Mouse (Mus musculus) erythroid progenitor cell, adult 5-6 weeks (primary cell): Measurements from ENCODE around the gene Capn11. TPM values are rescaled to one million over a fixed set of nuclear protein-coding genes. Genes with fewer than 3 reads are reported as not detected.
"Not testable (repeated sequence)": the region's sequence is repeated elsewhere in the genome, so short reads cannot be mapped to it uniquely, and the experiment has no call there.

Experiments
- ATAC-seq: replicated peaks from 2 replicates; pipeline ENCODE4 v1.8.0; 2016; ENCODE audit warnings: moderate number of reproducible peaks, mild to moderate bottlenecking, moderate TSS enrichment, inconsistent platforms; ENCODE audit not compliant: poor library complexity, low FRiP score, severe bottlenecking
- total RNA-seq, 2 experiments: library from RNA; stranded (forward) in 1 of 2; stranded (reverse) in 1 of 2; fragments of 150-400 nt in 1 of 2; fragments of 186-747, 209-891 nt in 1 of 2; gene quantifications; 2 replicates each; pipeline versions ENCODE4 v1.2.3 to v1.2.4; 2015 to 2017; ENCODE audit warnings: low replicate concordance in 2 of 2

The Capn11 gene
- total RNA-seq, 2 experiments from 2014 or later = 0.23 TPM; not detected in 1

- ATAC-seq = no peak
Measured at GRCm38 (mm10) chr17:45631940-45632339, 27.2 kb downstream of the Capn11 start.

GRCm38 (mm10) chr17:45630992-45631391 is 28.1 kb downstream of the Capn11 start:
- no peak for ATAC-seq

- no peak for ATAC-seq
Measured at GRCm38 (mm10) chr17:45629861-45630694, 29.0 kb downstream of the Capn11 start.

- ATAC-seq = no peak
Measured at GRCm38 (mm10) chr17:45628885-45629855, 30.0 kb downstream of the Capn11 start.

DNA sequence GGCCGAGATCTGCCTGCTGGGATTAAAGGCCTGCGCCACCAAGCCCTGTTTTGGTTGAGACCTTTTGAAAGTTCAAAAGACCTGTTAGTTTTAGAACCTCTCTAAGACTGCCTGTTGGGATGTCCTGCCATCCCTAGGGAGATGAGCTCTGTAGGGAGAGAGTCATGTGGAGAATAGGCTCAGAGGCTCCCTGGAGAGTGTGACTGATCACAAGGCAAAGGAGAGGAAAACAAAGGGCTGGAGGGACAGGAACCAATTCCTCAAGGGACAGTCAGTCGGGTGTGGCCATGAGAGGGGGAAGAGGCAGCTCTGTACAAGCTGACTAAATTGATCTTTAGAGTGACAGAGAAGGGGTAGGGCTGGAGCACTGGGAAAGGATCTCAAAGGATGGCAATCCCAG is 31.0 kb downstream of the Capn11 start:
- ATAC-seq = no peak

- ATAC-seq = peak; percentile 76
Measured at GRCm38 (mm10) chr17:45626577-45627134, 32.5 kb downstream of the Capn11 start.

GRCm38 (mm10) chr17:45623425-45623824 is 35.7 kb downstream of the Capn11 start:
- not testable (repeated sequence) for ATAC-seq

GRCm38 (mm10) chr17:45619386-45620256 is 39.5 kb downstream of the Capn11 start:
- no peak for ATAC-seq

GRCm38 (mm10) chr17:45618941-45619385 is 40.2 kb downstream of the Capn11 start:
- no peak for ATAC-seq

GRCm38 (mm10) chr17:45617655-45618054 is 41.5 kb downstream of the Capn11 start:
- ATAC-seq = no peak

DNA sequence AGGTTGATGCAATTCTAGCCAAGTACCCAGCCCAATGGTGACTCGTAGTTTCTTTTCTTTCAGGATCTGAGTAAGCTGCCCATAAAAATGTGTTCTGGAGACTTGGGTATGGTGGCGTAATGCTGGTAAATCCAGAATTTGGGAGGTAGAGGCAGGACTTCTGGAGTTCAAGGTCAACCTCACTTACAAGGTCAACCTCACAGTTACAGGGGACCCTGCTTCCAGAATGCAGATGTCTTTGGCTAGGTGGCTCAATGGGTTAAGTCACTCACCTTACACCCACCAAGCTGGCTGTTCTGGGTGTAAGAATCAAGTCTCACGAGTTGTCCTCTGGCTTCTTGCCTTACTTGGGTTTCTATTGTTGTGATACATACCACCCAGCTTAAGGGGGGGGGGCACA is 42.4 kb downstream of the Capn11 start:
- no peak for ATAC-seq

GRCm38 (mm10) chr17:45616046-45616650 is 43.0 kb downstream of the Capn11 start:
- ATAC-seq = no peak

GRCm38 (mm10) chr17:45612921-45613320 is 46.2 kb downstream of the Capn11 start:
- no peak for ATAC-seq

DNA sequence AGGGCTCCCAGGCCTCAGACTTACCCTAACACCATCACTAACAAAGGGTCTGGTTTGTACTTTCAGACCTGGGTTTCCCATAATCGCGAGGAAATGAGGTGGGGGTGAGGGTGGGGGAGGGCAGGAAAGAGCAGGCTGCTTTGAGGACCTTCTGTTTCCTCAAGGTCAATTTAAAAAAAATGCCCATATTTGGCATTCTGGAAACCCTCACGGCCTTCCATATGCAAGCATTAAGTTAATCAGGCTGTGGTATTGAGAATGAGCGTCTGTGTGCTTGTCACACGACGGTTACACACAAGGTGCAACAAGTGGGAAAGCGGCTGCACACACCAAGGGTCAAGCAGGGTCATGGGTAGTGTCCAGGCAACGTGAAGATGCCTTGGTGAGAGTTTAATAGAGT is 47.1 kb downstream of the Capn11 start:
- no peak for ATAC-seq

DNA sequence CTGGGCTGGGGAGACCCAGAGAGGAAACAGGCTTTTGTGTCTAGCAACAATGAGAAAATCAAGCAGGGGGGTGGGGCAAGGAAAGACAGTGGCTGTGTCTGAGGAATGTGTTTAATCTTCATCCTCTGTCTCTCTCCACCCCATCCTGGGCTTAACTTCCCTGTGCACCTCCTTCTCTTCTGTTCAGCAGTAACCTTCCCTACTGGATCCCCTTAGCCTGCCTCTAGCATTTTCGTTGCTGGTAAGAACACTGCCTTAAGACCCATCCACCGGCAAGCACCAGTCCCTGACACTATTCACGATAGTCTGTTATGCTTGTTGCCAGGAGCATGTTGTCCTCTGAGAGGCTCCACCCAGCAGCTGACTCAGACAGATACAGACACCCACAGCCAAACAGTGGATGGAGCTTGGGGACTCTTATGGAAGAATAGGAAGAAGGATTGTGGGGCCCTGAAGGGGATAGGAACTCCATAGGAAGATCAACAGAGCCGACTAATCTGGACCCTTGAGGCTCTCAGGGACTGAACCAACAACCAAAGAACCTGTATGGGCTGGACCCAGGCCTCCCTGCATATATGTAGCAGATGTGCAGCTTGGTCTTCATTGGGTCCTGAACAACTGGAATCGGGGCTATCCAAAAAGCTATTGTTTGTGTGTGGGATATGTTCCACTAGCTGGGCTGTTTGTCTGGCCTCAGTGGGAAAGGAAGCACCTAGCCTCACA is 48.8 kb downstream of the Capn11 start:
- no peak for ATAC-seq

DNA sequence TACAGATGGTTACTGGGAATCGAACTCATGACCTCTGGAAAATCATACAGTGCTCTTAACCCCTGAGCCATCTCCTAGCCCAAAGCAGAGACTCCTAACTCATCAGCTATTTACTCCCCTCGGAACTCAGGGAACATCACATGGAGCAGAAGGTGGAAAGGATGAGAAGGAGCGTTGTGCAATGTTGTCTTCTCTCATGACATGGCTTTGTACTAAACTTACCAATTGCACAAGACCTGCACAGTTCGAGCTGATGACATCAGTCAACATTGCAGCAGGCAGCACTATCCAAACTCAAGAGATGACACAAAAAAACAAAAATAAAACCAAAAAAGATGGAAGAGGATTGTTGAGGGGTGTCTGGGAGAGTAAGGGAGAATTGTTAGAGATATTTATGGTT is 50.7 kb downstream of the Capn11 start:
- no peak for ATAC-seq

DNA sequence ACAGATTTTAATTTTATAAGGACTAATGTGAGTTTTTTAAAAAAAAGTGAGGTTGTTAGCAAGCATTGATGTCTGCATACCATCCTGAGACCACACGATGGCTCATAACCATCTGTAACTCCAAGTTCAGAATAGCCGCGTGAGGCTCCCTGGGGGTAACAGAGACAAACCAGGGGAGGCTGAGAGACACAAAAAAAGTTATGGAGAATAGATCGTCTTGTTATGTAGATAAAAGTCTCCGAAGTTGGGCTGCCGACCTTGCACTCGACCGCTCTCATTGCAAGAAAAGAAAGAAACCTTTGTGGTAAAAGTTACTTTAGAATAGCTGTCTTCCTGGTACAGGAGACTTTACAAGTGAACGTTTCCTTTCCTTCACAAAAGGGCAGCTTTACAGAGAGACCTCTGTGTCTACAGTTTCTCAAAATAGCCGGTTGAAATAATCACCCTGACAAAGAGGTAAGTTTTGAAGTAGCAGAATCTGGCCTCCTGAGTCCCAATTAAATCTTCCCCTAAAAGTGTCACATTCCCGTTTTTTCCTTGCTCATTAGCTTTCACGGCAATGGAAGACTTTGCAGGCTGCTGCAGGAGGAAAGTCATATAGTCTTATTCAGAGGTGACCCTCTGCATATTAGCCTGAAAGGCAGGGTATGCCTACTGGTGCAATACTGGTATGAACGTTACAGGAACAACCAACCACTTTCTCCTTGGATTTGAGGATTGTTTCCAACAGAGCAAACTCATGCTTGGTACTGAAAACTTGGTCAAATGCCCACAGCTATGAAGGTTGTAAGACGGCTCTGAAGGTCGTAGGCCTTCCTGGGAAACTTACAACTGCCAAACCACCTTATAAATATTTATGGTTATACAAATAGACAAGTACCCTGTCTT is 51.9 kb downstream of the Capn11 start:
- ATAC-seq = no peak
